Mouse (Mus musculus): ENCODE measurements around the gene H60c.
"Not testable (repeated sequence)": the region's sequence is repeated elsewhere in the genome, so short reads cannot be mapped to it uniquely, and the experiment has no call there.

The H60c gene

DNA sequence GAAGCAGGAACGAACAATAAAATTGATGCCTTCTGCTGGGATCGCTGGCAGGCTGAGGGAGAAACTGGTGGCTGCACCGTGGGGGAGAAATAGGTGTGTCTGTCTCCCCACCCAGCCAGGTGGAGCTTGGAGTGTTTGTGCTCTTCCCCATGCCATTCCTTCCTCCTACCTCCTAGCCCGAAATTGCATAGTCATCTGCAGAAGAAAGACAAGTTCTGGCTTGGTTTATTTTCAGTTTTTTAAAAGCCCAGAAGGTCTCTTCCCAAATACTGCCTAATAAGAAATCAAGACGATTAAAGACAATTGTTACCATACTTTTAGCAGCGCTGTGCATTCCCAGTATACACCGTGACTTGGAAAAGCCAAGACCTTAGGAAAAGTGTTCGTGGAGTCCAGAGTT lies at the start of gene H60c:
Gene H60c, minus strand, starts transcription at position 101 of the 400 bp plus-strand sequence.
- CTCF ChIA-PET = no interaction called here
- POLR2A ChIA-PET = no interaction called here

DNA sequence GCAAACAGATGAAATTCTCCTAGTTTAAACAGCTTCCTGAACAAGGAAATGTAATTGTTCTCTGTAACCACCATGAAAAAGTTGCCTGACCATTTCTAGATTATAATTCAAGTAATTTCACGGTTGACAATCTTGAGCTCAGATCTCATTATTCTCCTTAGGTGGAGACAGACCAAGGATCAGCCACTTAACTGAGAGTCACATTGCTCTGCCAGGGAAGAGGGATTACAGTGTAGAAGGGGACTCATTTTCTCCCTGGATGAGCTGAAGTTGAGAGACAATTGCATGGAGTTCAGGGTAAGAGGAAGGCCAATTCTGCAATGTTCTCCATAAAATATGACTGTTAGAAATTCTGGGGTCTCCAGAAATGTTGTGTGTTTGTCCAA lies 41.2 kb upstream of the H60c start:
- POLR2A ChIA-PET = interaction anchor here in 1 of 4 experiments (0.5 kb wide), 1 partner anchor 1144 kb away, joined by 3 read pairs; no protein-coding TSS in a partner anchor
- CTCF ChIA-PET = no interaction called here

DNA sequence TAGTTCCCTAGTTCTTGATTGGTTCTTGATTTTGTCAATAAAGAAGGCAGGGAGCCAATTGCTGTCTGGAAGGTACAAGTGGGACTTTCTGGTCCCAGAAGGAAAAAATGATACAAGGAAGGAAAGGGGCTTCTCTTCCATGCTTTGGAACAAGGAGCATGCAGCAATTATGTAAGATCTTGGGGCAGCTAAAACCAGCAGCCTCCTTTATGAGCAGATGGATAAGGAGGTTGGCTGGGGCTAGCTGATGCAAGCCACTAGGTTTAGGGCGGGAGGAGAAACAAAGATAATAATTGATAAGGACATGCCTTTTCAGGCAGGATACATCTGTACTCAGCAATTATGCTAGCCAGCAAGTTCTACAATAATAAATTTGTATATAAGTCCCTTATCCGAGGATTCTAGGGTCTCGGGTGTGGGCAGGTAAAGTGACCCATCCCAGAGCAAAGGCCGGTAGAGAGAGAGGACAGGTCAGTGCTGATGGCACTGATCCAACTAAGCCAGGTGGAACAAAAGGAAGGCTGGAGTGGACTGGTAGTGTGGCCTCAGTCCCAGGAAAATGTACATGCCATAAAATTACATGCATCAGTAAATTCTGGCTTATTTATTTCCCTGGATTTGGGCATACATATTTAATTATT lies 40.7 kb upstream of the H60c start:
- POLR2A ChIA-PET = no interaction called here
- CTCF ChIA-PET = no interaction called here

DNA sequence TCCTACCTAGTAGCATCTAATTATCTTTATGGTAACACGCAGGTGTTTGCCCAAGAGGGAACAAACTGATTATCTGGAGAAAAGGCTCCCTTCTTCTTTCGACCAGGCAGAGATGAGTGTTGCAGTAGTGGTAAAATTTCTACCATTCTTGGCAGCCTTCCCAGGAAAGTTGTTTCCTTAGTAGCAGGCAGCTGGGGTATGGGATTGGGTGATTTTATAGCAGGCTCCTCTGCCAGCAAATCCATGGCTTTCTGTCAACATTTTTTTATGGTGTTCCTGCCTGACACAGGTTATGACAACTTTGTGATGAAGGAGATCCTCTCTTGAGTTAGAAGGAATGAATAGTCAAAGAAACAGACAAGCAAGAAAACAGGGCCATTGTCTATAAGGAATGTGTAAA lies 40.2 kb upstream of the H60c start:
- ChIA-PET CTCF (no interaction called here), POLR2A (no interaction called here)

DNA sequence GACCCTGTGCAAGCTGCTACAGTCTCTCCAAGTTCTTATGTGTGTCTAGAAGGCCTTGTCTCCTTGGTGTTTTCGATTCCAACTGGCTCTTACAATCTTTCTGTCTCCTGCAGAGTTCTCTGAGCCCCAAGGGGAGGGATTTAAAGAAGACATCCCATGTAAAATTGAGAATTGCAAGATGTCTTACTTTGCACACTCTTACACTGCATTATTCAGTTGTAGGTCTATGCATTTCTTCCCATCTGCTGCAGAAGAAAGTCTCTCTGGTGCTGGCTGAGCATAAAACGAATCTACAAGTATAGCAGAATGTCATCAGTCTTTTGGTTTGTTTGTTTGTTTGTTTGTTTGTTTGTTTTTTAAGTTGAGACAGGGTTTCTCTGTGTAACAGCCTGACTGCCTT lies 26.4 kb upstream of the H60c start:
- CTCF ChIA-PET = no interaction called here
- POLR2A ChIA-PET = interaction anchor here in 1 of 4 experiments (0.7 kb wide), 1 partner anchor 500 kb away, joined by 3 read pairs; no protein-coding TSS in a partner anchor

DNA sequence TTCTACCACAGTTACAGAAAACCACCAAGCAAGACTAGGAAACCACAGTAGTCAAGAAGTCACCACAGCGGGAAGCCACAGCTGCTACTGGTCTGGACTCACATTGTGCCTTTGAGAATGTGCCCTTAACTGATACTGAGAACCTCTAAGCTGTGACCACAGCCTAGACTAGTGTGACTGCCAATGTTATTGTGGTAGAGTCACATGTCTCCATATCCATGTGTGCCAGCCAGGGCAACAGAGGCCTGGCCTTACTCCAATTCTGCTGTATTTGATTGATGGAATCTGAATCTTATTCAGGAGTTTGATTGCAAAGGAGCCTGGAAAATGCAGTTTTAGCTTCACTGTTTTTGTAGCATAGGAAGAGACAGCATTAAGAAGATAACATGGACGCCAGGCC lies 13.5 kb upstream of the H60c start:
- ChIA-PET POLR2A (no interaction called here), CTCF (no interaction called here)

DNA sequence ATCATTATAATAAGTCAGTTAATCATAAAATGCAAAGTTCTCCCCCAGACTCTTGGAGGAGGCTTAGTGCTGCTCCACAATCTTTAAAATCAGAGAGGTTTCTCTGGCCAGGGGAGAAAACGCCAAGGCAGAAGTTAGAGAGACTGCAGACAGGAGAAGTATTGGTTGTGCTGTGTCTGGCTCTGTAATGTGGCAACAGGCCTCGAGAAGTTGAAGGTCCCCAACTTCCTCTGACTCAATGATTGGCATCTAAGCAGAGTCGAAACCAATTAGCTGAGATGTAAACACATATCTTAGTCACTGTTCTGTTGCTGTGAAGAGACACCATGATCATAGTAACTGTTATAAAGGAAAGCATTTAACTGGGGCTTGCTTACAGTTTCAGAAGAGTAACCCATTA lies 6.5 kb upstream of the H60c start:
- ChIA-PET CTCF (no interaction called here), POLR2A (no interaction called here)

DNA sequence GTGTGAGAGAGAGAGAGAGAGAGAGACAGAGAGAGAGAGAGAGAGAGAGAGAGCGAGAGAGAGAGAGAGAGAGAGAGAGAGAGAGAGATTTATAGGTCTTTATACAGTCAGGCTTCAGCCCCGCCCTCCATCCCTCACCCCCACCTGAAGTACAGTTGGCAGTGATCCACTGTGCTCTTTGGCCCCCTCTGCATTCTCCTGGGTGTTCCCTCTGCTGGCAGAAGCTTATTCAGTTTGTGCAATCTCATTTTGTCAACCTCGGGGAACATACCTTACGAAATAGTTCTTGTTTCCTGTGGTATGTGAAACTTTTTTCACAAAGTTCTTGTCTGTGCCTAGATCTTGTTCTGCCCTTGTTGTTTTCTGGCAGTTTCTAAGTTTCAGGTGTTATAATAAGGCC lies 3.5 kb upstream of the H60c start:
- POLR2A ChIA-PET = interaction anchor here in 1 of 4 experiments (0.7 kb wide), 1 partner anchor 8 kb away, joined by 3 read pairs; no protein-coding TSS in a partner anchor

DNA sequence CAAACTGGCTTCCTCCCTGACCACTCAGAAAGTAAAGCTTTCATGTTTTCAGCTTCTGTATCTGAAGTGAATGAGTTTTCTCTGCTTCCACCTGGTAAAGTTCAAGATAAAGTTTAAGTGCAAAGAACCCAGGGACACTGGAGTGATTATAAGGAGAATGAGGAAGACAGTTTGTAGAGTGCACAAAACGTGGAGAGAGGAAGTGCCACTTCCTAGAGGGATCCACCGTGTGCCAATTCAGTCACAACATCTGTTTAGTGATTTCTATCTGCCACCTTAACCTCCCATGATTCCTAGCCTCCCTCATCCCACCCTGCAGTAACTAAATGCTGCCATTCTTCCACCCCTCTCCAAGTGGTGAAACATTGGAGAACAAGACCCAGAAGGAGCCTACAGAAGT lies 842 bp downstream of the H60c start:
- ChIA-PET CTCF (no interaction called here), POLR2A (no interaction called here)

More for the DNA sequence above, 3.5 kb upstream of the H60c start:
- CTCF ChIA-PET = no interaction called here

DNA sequence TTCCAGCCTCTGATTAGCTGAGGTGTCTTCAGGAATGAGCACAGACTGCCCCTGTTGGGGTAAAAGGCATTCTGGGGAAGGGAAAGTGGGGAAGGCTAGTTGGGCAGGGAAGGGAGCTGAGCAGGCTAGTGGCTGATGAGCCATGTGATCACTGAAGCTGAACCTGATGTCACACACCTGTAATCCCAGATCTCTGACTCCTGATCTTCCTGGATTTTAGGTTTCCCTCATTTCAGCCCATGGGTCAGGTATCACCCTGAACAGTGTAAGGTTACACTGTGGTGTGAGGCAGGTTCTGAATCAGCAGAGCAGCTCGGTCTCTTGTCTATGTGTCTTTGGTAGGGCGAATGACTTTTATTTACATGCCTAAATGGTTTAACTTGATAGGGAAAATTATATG lies 4.8 kb downstream of the H60c start:
- CTCF ChIA-PET = no interaction called here
- POLR2A ChIA-PET = interaction anchor here in 1 of 4 experiments (0.6 kb wide), 1 partner anchor 8 kb away, joined by 3 read pairs; no protein-coding TSS in a partner anchor

DNA sequence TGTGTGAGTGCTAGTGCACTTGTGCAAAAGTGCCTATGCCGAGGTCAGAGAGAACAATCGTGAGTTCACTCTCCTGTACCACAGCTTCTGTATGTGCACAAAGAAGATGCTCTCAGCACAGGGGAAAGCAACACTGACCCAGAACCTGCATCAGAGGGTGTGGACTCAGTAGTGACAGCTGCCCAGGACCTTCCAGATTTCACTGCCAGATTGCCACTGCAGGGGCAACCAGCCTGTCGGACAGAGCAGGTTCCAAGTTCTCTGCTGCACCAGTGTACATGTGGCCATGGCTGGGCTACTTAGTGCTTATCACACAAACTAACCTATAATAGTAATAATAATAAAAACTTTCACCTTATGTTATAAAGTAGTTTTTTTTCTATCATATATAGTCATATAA lies 10.2 kb downstream of the H60c start:
- POLR2A ChIA-PET = interaction anchor here in 1 of 4 experiments (0.6 kb wide), 1 partner anchor 949 kb away, joined by 3 read pairs; no protein-coding TSS in a partner anchor
- CTCF ChIA-PET = no interaction called here

DNA sequence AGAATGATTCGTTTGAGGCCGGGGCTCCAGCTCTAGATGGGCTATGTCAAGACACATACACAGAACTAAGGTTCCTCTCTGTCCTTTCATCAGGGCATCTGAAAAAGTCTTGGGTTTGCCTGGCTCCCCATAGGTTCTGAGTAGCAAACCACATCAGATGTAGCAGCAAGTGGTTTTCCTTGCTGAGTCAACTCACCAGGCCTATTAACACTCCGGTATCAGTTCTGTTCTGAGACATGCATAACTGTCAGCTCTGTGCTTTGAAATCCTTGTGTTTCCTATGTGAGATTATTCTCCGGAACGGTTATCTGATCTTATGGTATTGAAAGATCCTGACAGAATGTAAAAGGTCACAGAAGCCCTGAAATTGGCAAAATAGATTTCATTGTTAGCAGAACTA lies 29.1 kb downstream of the H60c start:
- CTCF ChIA-PET, POLR2A ChIA-PET: not testable (repeated sequence)

DNA sequence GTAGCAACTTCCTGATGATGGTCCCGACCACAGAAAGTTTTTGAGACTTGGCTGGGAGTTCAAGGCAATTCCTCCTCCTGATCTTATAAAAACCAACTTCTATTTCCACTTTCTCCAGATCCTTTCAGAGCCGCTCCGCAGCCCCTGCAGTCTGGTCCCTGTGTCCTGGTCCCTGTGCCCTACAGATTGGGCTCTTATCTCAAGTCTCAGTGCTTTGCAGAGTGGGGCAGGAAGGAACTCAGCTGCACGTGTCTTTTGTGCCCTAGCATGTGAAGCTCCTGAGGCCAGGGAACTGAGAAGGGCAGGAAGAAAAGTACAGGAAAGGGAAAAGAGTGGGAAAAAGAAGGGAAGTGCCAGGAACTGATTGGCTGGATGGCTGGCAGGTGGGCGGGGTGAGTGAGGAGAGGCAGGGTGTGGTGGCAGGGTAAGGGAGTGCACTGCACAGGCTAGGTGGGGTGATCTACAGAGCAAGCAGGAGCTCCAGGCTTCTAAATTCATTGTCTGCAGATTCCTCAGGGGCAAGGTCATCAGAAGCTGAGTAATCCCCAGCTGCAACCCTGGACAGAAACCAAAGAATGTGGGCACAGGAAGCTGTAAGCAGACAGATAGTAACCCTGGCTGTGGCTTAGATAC lies 30.8 kb downstream of the H60c start:
- ChIA-PET POLR2A (no interaction called here), CTCF (no interaction called here)

DNA sequence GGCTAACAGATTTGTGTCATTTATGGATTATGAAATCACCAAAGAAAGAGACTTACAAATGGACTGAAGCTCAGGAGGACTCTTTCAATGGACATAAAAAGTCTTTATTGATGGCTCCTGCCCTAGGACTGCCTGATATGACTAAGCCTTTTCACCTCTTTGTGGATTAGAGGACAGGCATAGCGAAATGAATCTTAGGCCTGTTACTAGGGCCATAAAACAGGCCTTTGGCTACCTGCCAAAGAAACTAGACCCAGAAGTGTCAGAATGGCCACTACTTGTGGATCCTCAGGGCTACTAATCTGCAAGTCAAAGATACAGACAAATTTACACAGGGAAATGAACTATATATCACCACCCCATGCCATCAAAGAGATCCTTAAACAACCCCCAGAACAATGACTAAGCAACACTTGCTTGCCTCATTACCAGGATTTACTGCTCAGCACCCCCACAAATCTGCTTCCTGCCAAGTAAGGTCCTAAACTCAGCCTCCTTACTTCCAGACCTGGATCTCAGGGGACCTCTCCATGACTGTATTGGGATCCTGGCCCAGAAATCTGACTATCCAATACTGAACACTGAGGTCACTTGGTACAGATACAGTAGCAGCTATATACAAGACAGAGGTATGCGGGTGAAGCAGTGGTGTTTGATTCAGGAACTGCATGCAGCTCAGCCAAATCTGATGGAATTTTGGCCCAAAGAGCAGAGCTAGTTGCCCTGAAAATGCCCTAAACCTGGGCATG lies 39.0 kb downstream of the H60c start:
- CTCF ChIA-PET = no interaction called here
- POLR2A ChIA-PET = no interaction called here
